Mouse (Mus musculus): ENCODE results near the gene Cdk16. TPM values are rescaled to one million over a fixed set of nuclear protein-coding genes. Genes with fewer than 3 reads are reported as not detected.

The Cdk16 gene
- polyA plus RNA-seq, 1 experiment from 2014 or later = 183 TPM

Other genes with a start within 250 kb of the Cdk16 start
- gene Rgn, start 138.2 kb upstream of the Cdk16 start, polyA plus RNA-seq (2015; fragmentation: Nextera tagmentation; extraction: Ambion mirVana) = 0.45 and 0.67 TPM in 2 replicates
- 57.1 and 57.4 TPM in 2 replicates for gene Rbm10, start 70.5 kb upstream of the Cdk16 start, polyA plus RNA-seq (2015; fragmentation: Nextera tagmentation; extraction: Ambion mirVana)
- gene Ndufb11, start 70.3 kb upstream of the Cdk16 start, polyA plus RNA-seq (2015; fragmentation: Nextera tagmentation; extraction: Ambion mirVana) = 217 and 228 TPM in 2 replicates
- gene Uba1, start 29.6 kb upstream of the Cdk16 start, polyA plus RNA-seq (2015; fragmentation: Nextera tagmentation; extraction: Ambion mirVana) = 350 and 364 TPM in 2 replicates
- gene Usp11, start 16.0 kb downstream of the Cdk16 start, polyA plus RNA-seq (2015; fragmentation: Nextera tagmentation; extraction: Ambion mirVana) = 92.1 and 96.5 TPM in 2 replicates
- 348 and 366 TPM in 2 replicates for gene Araf, start 109.9 kb downstream of the Cdk16 start, polyA plus RNA-seq (2015; fragmentation: Nextera tagmentation; extraction: Ambion mirVana)
- gene Timp1, start 182.2 kb downstream of the Cdk16 start, polyA plus RNA-seq (2015; fragmentation: Nextera tagmentation; extraction: Ambion mirVana) = 4.2 and 5.3 TPM in 2 replicates
- gene Syn1, start 233.1 kb downstream of the Cdk16 start, polyA plus RNA-seq (2015; fragmentation: Nextera tagmentation; extraction: Ambion mirVana) = 83.1 and 117 TPM in 2 replicates
- 5.7 and 6.3 TPM in 2 replicates for gene Cfp, start 243.6 kb downstream of the Cdk16 start, polyA plus RNA-seq (2015; fragmentation: Nextera tagmentation; extraction: Ambion mirVana)